Mouse (Mus musculus) small intestine, adult 2 months (tissue): ENCODE measurements around the gene Sema4b.

Source experiments
- CTCF ChIP-seq: fragments of 200-500 bp; IDR thresholded peaks from 2 replicates; pipeline ENCODE4 v1.5.1; 2012; ENCODE audit warnings: low read depth, mild to moderate bottlenecking, control low read depth, inconsistent platforms, low read length, moderate library complexity, mixed read lengths; ENCODE audit not compliant: insufficient replicate concordance, insufficient read length; ENCODE audit errors: extremely low read depth
- POLR2A ChIP-seq: fragments of 200-500 bp; IDR thresholded peaks from 2 replicates; pipeline ENCODE4 v1.6.1; 2012; ENCODE audit warnings: low read depth, mild to moderate bottlenecking, control low read depth, inconsistent platforms, low read length, moderate library complexity

DNA sequence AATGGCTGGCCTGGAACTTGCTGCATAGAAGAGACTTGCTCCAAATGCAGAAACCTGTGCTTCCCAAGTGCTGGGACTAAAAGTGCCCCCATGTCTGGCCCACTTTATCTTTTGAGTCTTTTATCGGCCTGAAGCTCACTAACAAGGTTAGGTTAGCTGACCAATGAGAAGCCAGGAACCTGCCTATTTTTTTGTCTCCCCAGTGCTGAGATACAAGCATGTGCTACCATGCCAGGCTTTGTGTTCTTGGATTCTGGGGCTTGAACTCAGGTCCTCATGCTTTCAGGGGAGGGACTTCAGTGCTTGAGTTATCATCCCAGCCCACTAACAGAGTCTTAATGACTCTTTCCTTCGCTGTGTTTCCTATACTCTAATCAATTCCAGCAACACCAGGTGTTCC is 71.1 kb downstream of the Sema4b start:
- TF ChIP-seq CTCF (no peak), POLR2A (no peak)
